Mouse (Mus musculus) stomach, embryonic 15.5 days (tissue): Measurements from ENCODE around the gene Hoxc10. TPM values are rescaled to one million over a fixed set of nuclear protein-coding genes. Genes with fewer than 3 reads are reported as not detected.
A peak's percentile ranks its signal among the peaks of the same experiment; 100 is the strongest.

Experiments
- microRNA counts: library from miRNA; unstranded; fragments of <30 nt; microRNA quantifications from one replicate; lab custom pipeline; 2016
- microRNA-seq: library from miRNA; unstranded; fragments of <30 nt; microRNA quantifications from one replicate; pipeline ENCODE4, GENCODE M21; 2016
- polyA plus RNA-seq: library from polyadenylated mRNA; unstranded; fragments of >200 nt; fragmentation: Nextera tagmentation; extraction: Ambion mirVana; gene quantifications from 2 replicates; pipeline ENCODE4 v1.2.1, GENCODE M21; 2015

Gene Hoxc10
- polyA plus RNA-seq, 1 experiment from 2014 or later: 0.31 TPM

MicroRNAs encoded within 50 kb of the gene (microRNA counts, 519-probe panel; counts per million panel counts)
- microRNA mmu-miR-615-3p (lab: Ali Mortazavi, UCI) (not detected), microRNA mmu-miR-615-5p (lab: Ali Mortazavi, UCI) (not detected)

Small RNA genes within 50 kb of the gene (microRNA-seq; reads per million reads assigned to microRNA genes)
- gene Mir196a-2 (24.9 reads per million, percentile 35 among the genes with 10 or more reads in this experiment), gene Mir615 (707 reads per million, percentile 71 among the genes with 10 or more reads in this experiment)

Other genes starting within 250 kb of the Hoxc10 start
- gene Calcoco1, start 244.6 kb upstream of the Hoxc10 start, polyA plus RNA-seq: 29.9 and 33.5 TPM in 2 replicates
- gene Hoxc13, start 45.7 kb upstream of the Hoxc10 start, polyA plus RNA-seq: not detected in 2 replicates
- not detected in 2 replicates for gene Hoxc12, start 30.0 kb upstream of the Hoxc10 start, polyA plus RNA-seq
- 0.14 TPM in 1 of 2 replicates, not detected in the other for gene Hoxc11, start 12.4 kb upstream of the Hoxc10 start, polyA plus RNA-seq
- gene Hoxc5, start 647 bp downstream of the Hoxc10 start, polyA plus RNA-seq: 13.6 and 16.2 TPM in 2 replicates
- 0.06 TPM in 1 of 2 replicates, not detected in the other for gene Hoxc9, start 9.6 kb downstream of the Hoxc10 start, polyA plus RNA-seq
- 1.4 and 1.9 TPM in 2 replicates for gene Hoxc8, start 23.8 kb downstream of the Hoxc10 start, polyA plus RNA-seq
- gene Hoxc6, start 31.5 kb downstream of the Hoxc10 start, polyA plus RNA-seq: 2.6 and 4.7 TPM in 2 replicates
- 16.2 and 17.3 TPM in 2 replicates for gene Hoxc4, start 52.1 kb downstream of the Hoxc10 start, polyA plus RNA-seq
- 18.3 and 21.6 TPM in 2 replicates for gene Smug1, start 200.3 kb downstream of the Hoxc10 start, polyA plus RNA-seq